Mouse (Mus musculus) small intestine, adult 10 weeks (tissue): ENCODE measurements around the gene H2bfm. TPM values are rescaled to one million over a fixed set of nuclear protein-coding genes. Genes with fewer than 3 reads are reported as not detected.

Experiments
- polyA plus RNA-seq: library from polyadenylated mRNA; stranded (reverse); fragments of 350-450 nt; fragmentation: Illumina TruSeq; extraction: RNeasy Lipid Tissue Mini Kit (QIAGEN cat#74804); gene quantifications from one replicate; pipeline ENCODE4 v1.2.3, GENCODE M21; 2014; ENCODE audit warnings: low replicate concordance

H2bfm gene
- polyA plus RNA-seq = not detected

DNA sequence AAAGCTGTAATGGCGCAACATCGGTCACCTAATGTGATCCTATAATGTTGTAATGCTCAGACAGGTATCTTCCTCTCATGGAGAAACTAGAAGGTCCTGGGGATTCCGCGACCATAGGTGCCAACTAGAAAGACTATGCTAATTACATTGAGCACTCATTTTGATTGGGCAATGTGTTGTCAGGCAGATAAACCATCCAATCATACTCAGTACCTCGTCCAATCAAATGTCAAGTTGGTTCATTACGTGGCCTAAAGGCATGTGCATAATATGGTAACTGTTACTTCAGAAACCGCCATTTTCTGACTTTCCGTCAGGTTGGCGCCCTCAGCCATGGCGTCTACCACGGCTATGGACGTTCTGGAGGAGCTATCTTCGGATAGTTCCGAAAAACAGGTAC, at the start of gene H2bfm:
Gene H2bfm, plus strand, starts transcription at position 295 of the 400 bp plus-strand sequence.

DNA sequence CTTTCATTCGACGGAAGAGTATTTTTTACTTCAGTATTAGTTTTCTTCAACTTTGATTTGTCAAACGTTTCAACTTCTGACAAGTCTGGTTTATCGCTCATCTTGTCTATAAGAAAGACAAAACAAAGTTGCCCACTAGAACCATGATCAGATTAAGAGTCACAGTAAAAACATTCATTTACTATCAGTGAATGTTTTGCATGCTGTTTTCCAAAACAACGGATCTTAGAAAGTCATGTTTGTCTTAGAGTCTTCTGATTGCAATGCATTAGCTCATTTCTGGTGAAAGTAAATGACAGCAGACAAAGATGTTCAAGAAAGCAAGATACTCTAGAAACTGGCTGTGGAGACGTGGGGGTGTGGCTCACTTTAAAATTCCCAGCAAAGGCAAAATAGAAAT, 48.3 kb downstream of the H2bfm start, which contains the start of gene Tmsb15b2:
Gene Tmsb15b2, minus strand, starts transcription at position 101 of the 400 bp plus-strand sequence.

DNA sequence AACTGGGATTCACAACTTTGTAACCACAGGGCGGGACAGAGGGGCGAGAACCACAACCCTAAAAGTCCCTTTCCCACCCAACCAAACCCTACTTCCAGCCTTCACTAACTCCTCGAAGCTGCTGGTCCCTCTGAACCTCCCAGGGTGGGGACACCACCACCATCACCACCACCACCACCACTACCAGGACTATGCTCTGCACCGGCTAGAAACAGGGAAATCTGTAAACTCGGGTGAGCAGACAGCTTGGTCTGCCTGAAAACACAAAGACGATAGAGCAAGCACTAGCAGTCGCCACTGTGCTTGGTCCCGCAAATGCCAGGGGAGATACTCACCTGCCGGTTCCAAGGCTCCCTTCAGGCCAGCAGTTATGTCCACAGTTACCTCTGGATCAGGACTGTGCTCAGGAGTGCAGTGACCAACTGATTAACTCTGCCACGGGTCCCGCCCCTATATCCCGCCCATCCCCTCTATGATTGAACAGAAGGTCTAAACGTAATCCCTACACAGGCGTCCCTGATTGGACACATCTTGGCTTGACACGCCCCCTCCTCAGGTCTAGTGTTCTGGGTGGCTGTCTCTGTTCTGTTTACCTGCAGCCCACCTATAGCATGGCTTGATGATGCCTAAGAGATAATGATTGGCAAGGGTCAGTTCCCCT, 49.4 kb downstream of the H2bfm start, which contains the start of the genes Tmsb15l and Tmsb15b1:
Gene Tmsb15l, minus strand, starts transcription at position 446 of the 661 bp plus-strand sequence.
Gene Tmsb15b1, minus strand, starts transcription at position 451 of the 661 bp plus-strand sequence.

Other genes starting within 250 kb of the H2bfm start
- 3.7 TPM for gene Tceal1, start 219.3 kb upstream of the H2bfm start, polyA plus RNA-seq
- 520 TPM for gene Morf4l2, start 183.6 kb upstream of the H2bfm start, polyA plus RNA-seq
- gene Glra4, start 147.2 kb upstream of the H2bfm start, polyA plus RNA-seq = not detected
- gene Plp1, start 104.7 kb upstream of the H2bfm start, polyA plus RNA-seq = 4.0 TPM
- 0.15 TPM for gene Rab9b, start 58.6 kb upstream of the H2bfm start, polyA plus RNA-seq
- 77.7 TPM for gene Tmsb15b2, start 48.2 kb downstream of the H2bfm start, polyA plus RNA-seq
- gene Tmsb15l, start 49.5 kb downstream of the H2bfm start, polyA plus RNA-seq = 9.2 TPM
- gene Tmsb15b1, start 49.5 kb downstream of the H2bfm start, polyA plus RNA-seq = 17.8 TPM
- 2.3 TPM for gene Zcchc18, start 65.8 kb downstream of the H2bfm start, polyA plus RNA-seq
- gene Slc25a53, start 111.0 kb downstream of the H2bfm start, polyA plus RNA-seq = 6.3 TPM
- gene Fam199x, start 122.3 kb downstream of the H2bfm start, polyA plus RNA-seq = 13.0 TPM
- gene Esx1, start 194.8 kb downstream of the H2bfm start, polyA plus RNA-seq = not detected